Mouse (Mus musculus) forebrain, embryonic 10.5 days (tissue): ENCODE measurements at regions not wholly inside any gene's neighbourhood (a gene's known extent, or its start where the extent isn't known, plus 50 kb on each side); places are given as distances from the start of the nearest gene placed in this dataset.
A peak's percentile ranks its signal among the peaks of the same experiment; 100 is the strongest.
"Not testable (repeated sequence)": the region's sequence is repeated elsewhere in the genome, so short reads cannot be mapped to it uniquely, and the experiment has no call there.

ENCODE experiments used
- DNase-seq: peaks from one replicate; pipeline ENCODE4 v3.0.0-alpha.2; 2017; ENCODE audit warnings: low spot score; ENCODE audit errors: extremely low spot score
- H3K27ac ChIP-seq: fragments of 300-500 bp; sonication (generic); 2 replicates; pipeline ENCODE4 v1.5.1; 2016; ENCODE audit warnings: mild to moderate bottlenecking
- H3K27me3 ChIP-seq: fragments of 300-500 bp; sonication (generic); 2 replicates; pipeline ENCODE4 v1.6.1; 2016; ENCODE audit warnings: mild to moderate bottlenecking; ENCODE audit not compliant: poor library complexity, severe bottlenecking
- H3K36me3 ChIP-seq: fragments of 300-500 bp; sonication (generic); replicated peaks from 2 replicates; pipeline ENCODE4 v1.6.1; 2016; ENCODE audit warnings: mild to moderate bottlenecking, moderate library complexity
- H3K4me1 ChIP-seq: fragments of 300-500 bp; sonication (generic); 2 replicates; pipeline ENCODE4 v1.6.1; 2016
- H3K4me3 ChIP-seq: fragments of 300-500 bp; sonication (generic); 2 replicates; pipeline ENCODE4 v1.5.1; 2016; ENCODE audit warnings: mild to moderate bottlenecking, moderate library complexity
- H3K9me3 ChIP-seq: fragments of 300-500 bp; sonication (generic); 2 replicates; pipeline ENCODE4 v1.6.1; 2016; ENCODE audit warnings: mild to moderate bottlenecking, moderate library complexity
- WGBS: fragments of 180-500 bp; shearing (Covaris S2); methylation state at CpG from one replicate; pipeline ENCODE4 v1.1.7; 2016; 5-methylcytosine and 5-hydroxymethylcytosine counted together

DNA sequence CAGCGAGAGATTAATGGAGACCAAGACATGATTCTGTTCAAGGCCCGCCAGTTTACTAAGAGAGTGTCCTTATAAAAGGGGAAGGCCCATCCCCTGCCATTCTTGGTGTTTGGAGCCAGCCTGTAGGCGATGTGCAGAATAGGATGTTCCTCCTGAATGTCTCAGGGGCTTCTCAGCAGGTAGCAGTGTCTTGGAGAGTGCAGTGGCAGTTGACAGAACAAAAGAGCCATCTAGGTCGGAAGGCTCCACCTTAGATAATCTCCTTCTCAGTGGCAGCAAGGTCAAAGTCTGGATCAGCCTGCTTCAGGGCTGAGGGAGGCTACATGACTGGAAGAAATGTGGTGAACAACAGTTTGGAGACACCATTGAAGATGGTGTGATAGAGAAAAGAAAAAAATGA lies 171.7 kb downstream of the Diras2 start:
- H3K9me3 ChIP-seq = peaks cover 11% of the 10 kb centered on the region
- H3K27me3 ChIP-seq, H3K36me3 ChIP-seq, H3K4me1 ChIP-seq, H3K27ac ChIP-seq, H3K4me3 ChIP-seq: not testable (repeated sequence)
- 73% methylated on average over 4 of the region's 4 CpGs for WGBS
- DNase-seq = peak; percentile 4

DNA sequence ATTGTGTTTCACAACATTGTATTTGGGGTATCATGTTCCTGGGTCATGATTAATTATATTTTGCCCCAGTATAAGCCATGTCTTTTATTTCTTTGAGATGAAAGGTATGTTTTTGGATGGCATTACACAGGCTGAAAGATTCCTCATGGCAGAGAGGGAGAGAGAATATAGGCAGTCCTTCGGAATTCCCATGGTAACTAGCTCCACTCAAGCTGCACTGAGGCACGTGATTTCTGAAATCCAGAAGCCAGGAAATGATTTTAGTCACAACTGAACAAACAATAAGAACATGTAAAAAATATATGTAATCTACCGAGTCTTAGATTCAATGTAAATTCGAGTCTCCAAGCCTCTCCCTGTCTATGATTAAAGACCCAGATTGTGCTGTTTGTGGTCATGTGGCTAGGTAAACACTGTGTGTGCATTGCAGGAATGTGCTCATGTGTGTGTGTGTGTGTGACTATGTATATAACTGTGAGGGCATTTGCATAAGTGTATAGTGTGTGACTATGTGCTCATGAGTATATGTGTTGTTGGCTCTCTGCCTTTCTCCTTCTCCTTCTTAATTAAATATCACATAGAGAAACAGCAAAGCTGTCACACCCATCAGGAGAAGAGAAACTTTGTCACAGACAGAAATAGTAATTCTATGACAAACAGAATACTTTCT lies 169.8 kb downstream of the Diras2 start:
- Histone ChIP-seq H3K9me3 (peaks cover 11% of the 10 kb centered on the region), H3K27me3 (no peaks in the 10 kb centered on the region), H3K4me3 (no peak overlapping the region), H3K4me1 (peaks cover 4% of the 10 kb centered on the region; the same call in 1 of the 2 replicates), H3K27ac (no peak overlapping the region), H3K36me3 (no peaks in the 10 kb centered on the region)
- WGBS = 83% methylated on average over 4 of the region's 4 CpGs
- no peak for DNase-seq

DNA sequence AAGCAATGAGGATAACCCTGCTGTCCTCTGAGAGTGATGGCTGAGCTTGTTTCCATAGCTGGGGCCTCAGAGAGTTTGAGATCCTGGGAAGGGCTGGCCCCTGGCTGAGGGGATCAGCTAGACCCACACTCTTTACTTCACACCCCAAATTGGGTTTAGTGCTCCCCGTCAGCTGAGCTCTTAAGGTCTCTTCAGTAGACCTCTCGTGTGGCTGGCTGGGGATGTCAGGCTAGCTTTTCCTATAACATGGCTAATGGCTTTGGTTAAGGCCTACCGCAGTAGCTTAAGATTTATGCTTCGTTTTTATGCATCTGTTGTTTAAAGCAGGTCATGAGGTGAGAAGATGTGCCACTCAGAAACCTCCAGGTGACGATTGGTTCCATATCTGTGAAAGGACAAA lies 168.8 kb downstream of the Diras2 start:
- no peak overlapping the region for H3K4me3 ChIP-seq
- no peaks in the 10 kb centered on the region for H3K36me3 ChIP-seq
- H3K9me3 ChIP-seq = peaks cover 5% of the 10 kb centered on the region
- WGBS = 92% methylated on average over 5 of the region's 5 CpGs
- DNase-seq = no peak
- no peaks in the 10 kb centered on the region for H3K27me3 ChIP-seq
- peaks cover 4% of the 10 kb centered on the region; the same call in 1 of the 2 replicates for H3K4me1 ChIP-seq
- no peak overlapping the region for H3K27ac ChIP-seq

DNA sequence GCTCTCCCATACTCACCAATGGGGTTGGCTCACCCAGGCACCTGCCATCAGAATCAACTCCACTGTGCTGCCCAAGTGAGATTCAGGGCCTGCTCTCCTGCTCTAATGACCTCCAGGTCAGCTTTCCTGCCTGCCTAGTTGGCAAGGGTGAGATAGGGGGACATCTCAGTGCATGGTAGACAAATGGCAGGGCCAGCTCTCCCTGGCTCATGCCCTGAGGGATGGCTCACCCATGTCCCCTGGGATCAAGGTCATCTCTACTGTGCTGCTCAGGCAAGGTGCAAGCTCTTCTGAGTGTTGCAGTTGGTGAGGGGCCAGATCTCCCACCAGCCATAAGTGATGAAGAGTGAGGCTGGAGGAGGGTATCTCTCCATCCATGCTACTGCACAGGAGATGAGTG lies 161.2 kb downstream of the Diras2 start:
- peaks cover under 1% of the 10 kb centered on the region; the same call in 1 of the 2 replicates for H3K4me1 ChIP-seq
- H3K36me3 ChIP-seq = no peaks in the 10 kb centered on the region
- H3K27ac ChIP-seq = no peak overlapping the region
- H3K9me3 ChIP-seq = no peaks in the 10 kb centered on the region
- H3K4me3 ChIP-seq = no peak overlapping the region
- H3K27me3 ChIP-seq = no peaks in the 10 kb centered on the region
- DNase-seq = no peak

DNA sequence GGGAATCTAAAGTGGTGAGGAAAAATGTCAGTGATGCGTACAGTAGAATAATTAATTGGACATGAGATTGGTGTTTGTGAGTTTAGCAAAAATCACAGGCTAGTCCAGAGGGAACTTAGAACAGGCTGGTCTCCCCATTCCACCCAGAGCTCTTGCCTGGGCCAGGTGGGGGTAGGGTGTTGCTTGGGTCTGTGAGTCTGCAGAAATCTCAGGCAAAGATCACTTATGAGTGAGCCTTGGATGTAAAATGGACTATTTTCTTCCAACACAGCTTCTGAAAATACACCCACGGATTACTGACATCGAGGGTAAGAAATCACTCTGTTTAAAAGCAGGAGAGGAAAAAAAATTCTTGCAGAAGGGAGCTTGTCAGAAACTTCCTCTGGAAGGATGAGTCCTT lies 159.1 kb downstream of the Diras2 start:
- Histone ChIP-seq H3K9me3 (no peaks in the 10 kb centered on the region), H3K4me3 (no peak overlapping the region), H3K27ac (no peak overlapping the region), H3K4me1 (no peaks in the 10 kb centered on the region), H3K27me3 (no peaks in the 10 kb centered on the region), H3K36me3 (no peaks in the 10 kb centered on the region)
- no peak for DNase-seq
- WGBS = 91% methylated on average over 3 of the region's 3 CpGs

DNA sequence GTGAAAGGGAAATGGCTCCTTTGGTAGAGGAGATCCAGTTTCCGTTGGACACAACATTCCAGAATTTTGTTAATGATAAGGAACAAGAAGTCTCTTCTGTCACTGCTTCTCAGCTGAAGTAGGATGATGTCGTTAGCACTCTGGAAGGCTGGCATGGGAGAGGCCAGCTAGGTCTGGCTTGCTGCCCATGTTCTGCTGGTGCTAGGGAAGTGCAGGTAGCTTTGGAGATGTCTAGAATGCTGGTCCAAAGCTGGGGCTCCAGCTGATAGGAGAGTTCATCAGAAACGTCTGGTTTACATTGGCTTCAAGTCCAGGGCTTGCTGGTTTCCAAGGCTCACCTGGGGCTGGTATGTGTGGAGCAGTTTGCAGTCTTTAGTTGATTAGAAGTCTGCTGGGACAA lies 156.3 kb downstream of the Diras2 start:
- Histone ChIP-seq H3K9me3 (peaks cover 13% of the 10 kb centered on the region; the same call in 1 of the 2 replicates), H3K4me1 (no peaks in the 10 kb centered on the region), H3K4me3 (no peak overlapping the region), H3K27ac (no peak overlapping the region), H3K27me3 (no peaks in the 10 kb centered on the region), H3K36me3 (no peaks in the 10 kb centered on the region)
- WGBS = 82% methylated on average over 3 of the region's 3 CpGs
- no peak for DNase-seq

DNA sequence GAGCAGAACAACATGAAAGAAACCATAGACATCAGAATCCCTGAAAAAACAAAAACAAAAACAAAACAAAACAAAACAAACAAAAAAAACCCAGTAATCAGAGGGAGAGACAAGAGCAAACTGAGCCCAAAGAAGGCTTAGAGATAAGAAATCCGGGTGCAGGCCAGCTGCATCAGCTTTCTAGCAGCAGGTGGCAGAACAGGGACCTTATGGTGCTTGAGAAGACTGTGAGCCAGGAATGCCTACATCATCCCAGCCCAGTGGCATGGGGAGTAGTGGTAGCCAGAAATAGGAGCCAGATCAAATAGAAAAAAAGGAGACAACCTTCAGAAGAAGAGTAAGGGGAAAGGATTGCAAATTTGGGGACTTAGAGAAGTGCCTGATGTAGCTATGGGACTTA lies 152.8 kb downstream of the Diras2 start:
- no peaks in the 10 kb centered on the region for H3K4me1 ChIP-seq

DNA sequence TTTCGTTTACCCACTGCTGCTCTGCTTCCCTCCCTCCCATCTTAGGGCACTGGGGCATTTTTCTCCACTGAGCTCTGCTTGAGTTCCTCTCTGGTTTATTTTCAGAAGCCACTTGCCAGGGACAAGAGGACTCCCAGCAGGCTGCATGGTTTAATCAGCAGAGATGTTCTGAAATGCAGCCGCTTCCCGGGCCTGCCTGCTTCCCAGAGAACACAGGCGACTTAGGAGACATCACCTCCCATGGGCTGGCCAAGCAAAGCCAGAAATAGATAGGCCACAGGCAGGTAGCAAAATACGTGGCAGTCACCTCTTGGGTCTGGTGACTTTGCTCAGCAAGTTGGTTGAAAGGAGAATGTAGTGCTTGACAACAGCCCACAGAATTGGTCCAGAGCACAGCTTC lies 141.8 kb downstream of the Diras2 start:
- H3K9me3 ChIP-seq = peaks cover 6% of the 10 kb centered on the region
- H3K4me3 ChIP-seq = no peak overlapping the region
- 89% methylated on average over 5 of the region's 5 CpGs for WGBS
- no peaks in the 10 kb centered on the region for H3K4me1 ChIP-seq
- H3K27ac ChIP-seq = no peak overlapping the region
- no peaks in the 10 kb centered on the region for H3K36me3 ChIP-seq
- no peaks in the 10 kb centered on the region for H3K27me3 ChIP-seq
- peak; percentile 3 for DNase-seq

More for the DNA sequence above, 152.8 kb downstream of the Diras2 start:
- Histone ChIP-seq H3K4me3 (no peak overlapping the region), H3K27me3 (no peaks in the 10 kb centered on the region), H3K9me3 (peaks cover 26% of the 10 kb centered on the region), H3K36me3 (no peaks in the 10 kb centered on the region), H3K27ac (no peak overlapping the region)
- WGBS = 70% methylated on average over 1 of the region's 1 CpGs
- peak; percentile 2 for DNase-seq

DNA sequence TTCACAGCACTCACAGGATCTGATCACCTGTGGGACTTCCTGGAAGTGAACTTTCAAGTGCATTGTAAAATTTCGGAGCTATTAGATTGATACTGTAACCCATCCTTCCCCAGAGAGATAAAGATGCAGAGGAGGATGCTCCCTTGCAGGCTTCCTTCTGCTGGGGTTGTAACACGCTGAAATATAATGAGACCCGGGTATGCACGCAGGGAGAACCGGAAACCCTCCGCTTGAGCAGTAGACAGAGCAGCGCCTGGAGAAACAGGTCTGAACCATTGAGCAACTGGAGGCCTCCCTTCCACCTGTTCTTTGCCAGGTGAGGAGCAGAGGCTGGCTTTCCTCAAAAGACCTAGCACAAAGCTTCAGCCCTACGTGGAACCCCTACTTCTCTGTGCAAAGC lies 135.3 kb downstream of the Diras2 start:
- no peak overlapping the region for H3K4me3 ChIP-seq
- no peaks in the 10 kb centered on the region for H3K27me3 ChIP-seq
- H3K4me1 ChIP-seq = peaks cover 5% of the 10 kb centered on the region
- WGBS = 90% methylated on average over 8 of the region's 8 CpGs
- no peaks in the 10 kb centered on the region for H3K9me3 ChIP-seq
- DNase-seq = no peak
- no peaks in the 10 kb centered on the region for H3K36me3 ChIP-seq
- H3K27ac ChIP-seq = no peak overlapping the region

DNA sequence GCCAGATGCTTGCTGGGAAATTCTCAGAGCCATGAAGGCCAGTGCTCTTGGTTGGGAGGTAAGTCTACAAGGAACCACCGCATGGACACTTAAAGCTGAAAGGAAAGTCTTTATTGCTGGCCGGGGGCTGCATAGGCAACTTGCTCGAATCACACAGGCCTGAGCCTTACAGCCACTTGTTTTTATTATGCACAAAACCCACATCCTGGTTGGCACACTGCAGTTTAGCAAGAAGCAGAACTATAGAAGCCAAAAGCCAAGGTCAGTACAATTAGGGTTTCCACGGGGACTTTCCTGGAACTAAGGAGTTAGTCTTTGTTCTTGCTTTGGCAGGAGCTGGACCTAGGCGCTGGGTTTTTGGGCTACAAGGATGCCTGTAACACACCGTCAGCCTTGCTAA lies 132.7 kb downstream of the Diras2 start:
- Histone ChIP-seq H3K36me3 (no peaks in the 10 kb centered on the region), H3K9me3 (no peaks in the 10 kb centered on the region), H3K4me3 (no peak overlapping the region), H3K27ac (no peak overlapping the region), H3K4me1 (peaks cover 7% of the 10 kb centered on the region), H3K27me3 (no peaks in the 10 kb centered on the region)
- no peak for DNase-seq
- 83% methylated on average over 6 of the region's 6 CpGs for WGBS

DNA sequence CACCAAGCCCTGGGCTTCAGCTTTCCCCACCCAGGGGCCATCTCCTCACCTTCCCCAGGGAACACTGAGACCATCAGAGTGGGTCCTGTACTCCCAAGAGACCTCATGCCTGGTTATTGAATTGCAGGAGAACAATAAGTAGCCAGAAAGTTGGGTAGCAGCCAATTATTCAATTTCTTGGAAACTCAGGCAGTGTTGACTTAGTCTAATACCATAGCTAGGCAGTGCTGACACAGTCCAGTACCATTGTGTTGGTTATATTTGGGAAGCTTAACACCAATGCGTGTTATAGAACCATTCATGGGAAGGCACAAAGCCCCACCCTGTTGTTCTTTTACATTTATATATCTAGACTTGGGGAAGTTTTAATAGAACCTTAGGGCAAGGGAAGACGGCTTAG lies 131.9 kb downstream of the Diras2 start:
- peaks cover 15% of the 10 kb centered on the region for H3K4me1 ChIP-seq
- WGBS = 97% methylated on average over 2 of the region's 2 CpGs

DNA sequence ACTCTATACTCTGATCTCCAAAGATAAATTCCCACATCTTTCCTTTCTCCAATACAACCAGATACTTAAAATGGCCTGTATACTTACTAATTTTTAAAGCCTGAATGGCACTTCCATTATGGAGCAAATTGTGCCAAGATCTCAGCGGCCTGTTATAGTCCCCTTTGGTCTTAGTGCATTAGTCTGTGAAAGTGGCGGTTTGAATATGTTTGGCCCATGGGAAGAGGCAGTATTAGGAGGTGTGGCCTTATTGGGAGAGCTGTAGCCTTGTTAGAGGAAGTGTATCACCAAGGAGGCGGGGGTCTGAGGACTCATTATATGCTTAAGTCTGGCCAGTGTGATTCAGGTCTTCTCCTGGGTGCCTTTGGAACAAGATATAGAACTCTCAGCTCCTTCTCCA lies 127.3 kb downstream of the Diras2 start:
- Histone ChIP-seq H3K36me3 (no peaks in the 10 kb centered on the region), H3K4me1 (peaks cover 23% of the 10 kb centered on the region), H3K4me3 (no peak overlapping the region), H3K27me3 (no peaks in the 10 kb centered on the region), H3K9me3 (no peaks in the 10 kb centered on the region), H3K27ac (no peak overlapping the region)
- WGBS = 75% methylated on average over 3 of the region's 3 CpGs
- DNase-seq = no peak

More for the DNA sequence above, 131.9 kb downstream of the Diras2 start:
- no peak for DNase-seq
- H3K27me3 ChIP-seq = no peaks in the 10 kb centered on the region
- no peak overlapping the region for H3K27ac ChIP-seq
- no peak overlapping the region for H3K4me3 ChIP-seq
- H3K9me3 ChIP-seq = no peaks in the 10 kb centered on the region
- no peaks in the 10 kb centered on the region for H3K36me3 ChIP-seq

DNA sequence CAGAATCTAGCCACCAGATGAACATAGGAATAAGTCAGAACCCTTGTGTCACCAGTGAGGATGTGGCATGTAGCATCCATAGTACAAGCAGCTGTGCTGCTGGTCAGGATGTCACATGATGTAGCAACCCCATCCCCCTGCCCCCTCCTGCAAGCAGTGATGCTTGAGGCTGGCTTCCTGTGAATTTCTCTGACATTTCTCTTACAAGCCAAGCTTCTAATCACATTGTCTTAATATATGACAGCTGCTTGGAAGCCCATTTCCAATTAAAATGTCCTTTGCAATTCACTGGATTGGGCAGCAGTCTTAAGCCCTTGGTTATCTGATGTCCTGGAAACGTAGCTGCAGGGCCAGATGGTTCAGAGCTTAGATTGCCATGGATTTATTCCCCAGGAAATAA lies 114.8 kb downstream of the Diras2 start:
- Histone ChIP-seq H3K27me3 (no peaks in the 10 kb centered on the region), H3K4me3 (no peak overlapping the region), H3K9me3 (peaks cover 16% of the 10 kb centered on the region), H3K36me3 (no peaks in the 10 kb centered on the region), H3K4me1 (no peaks in the 10 kb centered on the region), H3K27ac (no peak overlapping the region)
- 47% methylated on average over 1 of the region's 1 CpGs for WGBS
- DNase-seq = no peak

DNA sequence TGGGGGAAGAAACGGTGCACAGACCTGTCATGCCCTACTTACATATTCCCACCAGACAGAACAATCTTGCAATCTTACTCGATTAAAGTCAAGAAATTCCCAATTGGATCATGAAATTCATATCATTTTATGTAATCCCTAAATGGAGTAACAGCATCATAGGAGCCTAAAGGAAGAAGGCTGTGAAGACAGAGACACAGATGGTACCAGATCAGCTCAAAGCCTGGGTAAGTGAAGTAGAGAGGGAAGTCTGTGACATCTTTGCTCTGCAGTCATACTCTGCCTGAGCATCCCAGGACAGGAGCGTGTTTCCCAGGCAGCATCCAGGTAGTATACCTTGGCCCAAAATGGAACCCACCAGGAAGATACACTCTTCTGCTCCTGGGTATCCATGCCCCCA lies 108.6 kb downstream of the Diras2 start:
- 89% methylated on average over 3 of the region's 3 CpGs for WGBS
- Histone ChIP-seq H3K27ac (no peak overlapping the region), H3K27me3 (no peaks in the 10 kb centered on the region), H3K4me1 (no peaks in the 10 kb centered on the region), H3K36me3 (no peaks in the 10 kb centered on the region), H3K4me3 (no peak overlapping the region), H3K9me3 (no peaks in the 10 kb centered on the region)
- no peak for DNase-seq
